Mouse (Mus musculus): ENCODE measurements around the gene Ikzf5. TPM values are rescaled to one million over a fixed set of nuclear protein-coding genes. Genes with fewer than 3 reads are reported as not detected.

The Ikzf5 gene
- polyA plus RNA-seq, 1 experiment from 2014 or later: 4.8 TPM

GRCm38 (mm10) chr7:131362615-131363300 lies 47.6 kb downstream of the Ikzf5 start, which contains the start of gene 2310057M21Rik:
TSS of gene 2310057M21Rik (minus strand) at chr7:131362759.
- no peaks in the 10 kb centered on the region for H3K27me3 ChIP-seq (ENCODE audit: insufficient read depth, low read length)
- under 1% methylated on average over 53 of the region's 55 CpGs for WGBS (ENCODE audit: insufficient replicate concordance)
- peak within 1 kb of the TSS; percentile 96 for H3K9ac ChIP-seq (replicated peaks)
- H3K27ac ChIP-seq (ENCODE audit: low read depth): peak within 1 kb of the TSS; percentile 95
- peak within 1 kb of the TSS; percentile 93 for H3K4me3 ChIP-seq (ENCODE audit: low read depth, low read length)
- TF ChIP-seq EP300 (IDR thresholded peaks at IDR 0.05; ENCODE audit: low read depth) (no peak), CTCF (IDR thresholded peaks at IDR 0.05; ENCODE audit: low read depth) (no peak)
- DNase-seq: peak; percentile 93
- no peaks in the 10 kb centered on the region for H3K9me3 ChIP-seq (ENCODE audit: low read length)
- peaks cover 11% of the 10 kb centered on the region for H3K4me1 ChIP-seq (ENCODE audit: insufficient read depth)
- ATAC-seq: peak; percentile 98
- H3K4me2 ChIP-seq (ENCODE audit: low read depth, low read length): peak within 1 kb of the TSS; percentile 98
- peaks cover 15% of the 10 kb centered on the region for H3K36me3 ChIP-seq (replicated peaks; ENCODE audit: insufficient read depth, low read length)

DNA sequence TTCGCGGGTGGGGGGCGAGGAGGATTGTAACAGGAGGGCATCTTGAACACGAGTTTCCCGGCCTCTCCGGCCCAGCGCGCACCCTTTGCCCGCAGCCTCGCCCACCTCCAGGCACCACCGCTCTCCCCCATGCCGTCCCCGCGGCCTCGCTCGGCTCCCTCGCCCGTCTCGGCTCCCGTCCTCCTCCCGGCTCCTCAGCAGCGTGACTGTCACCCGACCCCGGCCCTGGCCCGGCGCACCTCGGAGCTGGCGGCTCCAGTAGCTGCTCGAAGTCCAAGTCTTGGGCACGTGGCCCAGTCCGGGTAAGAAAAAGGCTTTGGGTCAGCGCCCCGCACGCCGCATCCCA lies 48.1 kb downstream of the Ikzf5 start:
- Histone ChIP-seq H3K9me3 (ENCODE audit: low read length) (no peaks in the 10 kb centered on the region), H3K27ac (ENCODE audit: low read depth) (peak overlapping the region; percentile 95), H3K4me3 (ENCODE audit: low read depth, low read length) (peak overlapping the region; percentile 93), H3K27me3 (ENCODE audit: insufficient read depth, low read length) (no peaks in the 10 kb centered on the region), H3K4me2 (ENCODE audit: low read depth, low read length) (peak overlapping the region; percentile 98), H3K9ac (replicated peaks) (peak overlapping the region; percentile 96), H3K4me1 (ENCODE audit: insufficient read depth) (peaks cover 11% of the 10 kb centered on the region), H3K36me3 (replicated peaks; ENCODE audit: insufficient read depth, low read length) (peaks cover 19% of the 10 kb centered on the region)
- DNase-seq (no peak), ATAC-seq (peak; percentile 74)
- WGBS (ENCODE audit: insufficient replicate concordance): under 1% methylated on average over 29 of the region's 35 CpGs
- TF ChIP-seq CTCF (IDR thresholded peaks at IDR 0.05; ENCODE audit: low read depth) (no peak), EP300 (IDR thresholded peaks at IDR 0.05; ENCODE audit: low read depth) (no peak)

- peaks cover 42% of the 10 kb centered on the region for H3K36me3 ChIP-seq (replicated peaks; ENCODE audit: insufficient read depth, low read length)
- H3K27me3 ChIP-seq (ENCODE audit: insufficient read depth, low read length): no peaks in the 10 kb centered on the region
- no peak for TF ChIP-seq EP300 (IDR thresholded peaks at IDR 0.05; ENCODE audit: low read depth)
- no peak for TF ChIP-seq CTCF (IDR thresholded peaks at IDR 0.05; ENCODE audit: low read depth)
- ATAC-seq (no peak), DNase-seq (no peak)
- no peak overlapping the region for H3K27ac ChIP-seq (ENCODE audit: low read depth)
- H3K9ac ChIP-seq (replicated peaks): no peak overlapping the region
- H3K4me1 ChIP-seq (ENCODE audit: insufficient read depth): peaks cover 2% of the 10 kb centered on the region; the same call in 1 of the 2 replicates
- H3K4me2 ChIP-seq (ENCODE audit: low read depth, low read length): no peak overlapping the region
- no peaks in the 10 kb centered on the region for H3K9me3 ChIP-seq (ENCODE audit: low read length)
- WGBS (ENCODE audit: insufficient replicate concordance): 78% methylated on average over 13 of the region's 13 CpGs
- no peak overlapping the region for H3K4me3 ChIP-seq (ENCODE audit: low read depth, low read length)
Measured at GRCm38 (mm10) chr7:131356105-131356504, 54.2 kb downstream of the Ikzf5 start.

GRCm38 (mm10) chr7:131345856-131346541 lies 64.3 kb downstream of the Ikzf5 start:
- TF ChIP-seq EP300 (IDR thresholded peaks at IDR 0.05; ENCODE audit: low read depth): no peak
- no peak for TF ChIP-seq CTCF (IDR thresholded peaks at IDR 0.05; ENCODE audit: low read depth)
- Histone ChIP-seq H3K27ac (ENCODE audit: low read depth) (no peak overlapping the region), H3K36me3 (replicated peaks; ENCODE audit: insufficient read depth, low read length) (peaks cover 32% of the 10 kb centered on the region), H3K4me3 (ENCODE audit: low read depth, low read length) (no peak overlapping the region), H3K4me2 (ENCODE audit: low read depth, low read length) (no peak overlapping the region), H3K4me1 (ENCODE audit: insufficient read depth) (no peaks in the 10 kb centered on the region), H3K27me3 (ENCODE audit: insufficient read depth, low read length) (no peaks in the 10 kb centered on the region), H3K9ac (replicated peaks) (no peak overlapping the region), H3K9me3 (ENCODE audit: low read length) (no peaks in the 10 kb centered on the region)
- WGBS (ENCODE audit: insufficient replicate concordance): 82% methylated on average over 7 of the region's 7 CpGs
- no peak for DNase-seq
- ATAC-seq: no peak

Other genes with a start within 250 kb of the Ikzf5 start
- gene 5430419D17Rik, start 236.1 kb downstream of the Ikzf5 start, polyA plus RNA-seq (2015; fragmentation: Nextera tagmentation; extraction: Ambion mirVana): not detected in 2 replicates
- 0.05 TPM in 1 of 2 replicates, not detected in the other for gene Cuzd1, start 88.2 kb downstream of the Ikzf5 start, polyA plus RNA-seq (2015; fragmentation: Nextera tagmentation; extraction: Ambion mirVana)
- not detected in 2 replicates for gene Fam24b, start 81.0 kb downstream of the Ikzf5 start, polyA plus RNA-seq (2015; fragmentation: Nextera tagmentation; extraction: Ambion mirVana)
- not detected in 2 replicates for gene Fam24a, start 76.7 kb downstream of the Ikzf5 start, polyA plus RNA-seq (2015; fragmentation: Nextera tagmentation; extraction: Ambion mirVana)
- gene 2310057M21Rik, start 47.8 kb downstream of the Ikzf5 start, polyA plus RNA-seq (2015; fragmentation: Nextera tagmentation; extraction: Ambion mirVana): 4.7 and 5.6 TPM in 2 replicates
- gene Pstk, start 39.4 kb downstream of the Ikzf5 start, polyA plus RNA-seq (2015; fragmentation: Nextera tagmentation; extraction: Ambion mirVana): 19.5 and 20.4 TPM in 2 replicates
- gene Acadsb, start 80 bp upstream of the Ikzf5 start, polyA plus RNA-seq (2015; fragmentation: Nextera tagmentation; extraction: Ambion mirVana): 27.1 and 28.2 TPM in 2 replicates
- not detected in 2 replicates for gene Hmx3, start 132.3 kb upstream of the Ikzf5 start, polyA plus RNA-seq (2015; fragmentation: Nextera tagmentation; extraction: Ambion mirVana)
- not detected in 2 replicates for gene Hmx2, start 138.3 kb upstream of the Ikzf5 start, polyA plus RNA-seq (2015; fragmentation: Nextera tagmentation; extraction: Ambion mirVana)
- gene Bub3, start 149.7 kb upstream of the Ikzf5 start, polyA plus RNA-seq (2015; fragmentation: Nextera tagmentation; extraction: Ambion mirVana): 65.9 and 67.0 TPM in 2 replicates